Mouse (Mus musculus) R1 (cell line): ENCODE results near the gene Tmem231.

Source experiments
- DNase-seq: peaks from one replicate; pipeline ENCODE4 v3.0.0-alpha.2; 2018; ENCODE audit warnings: low read depth, low spot score

The Tmem231 gene

GRCm38 (mm10) chr8:111933348-111934076, at the start of gene Tmem231:
Tmem231 (minus strand) TSS chr8:111933881.
- peak; percentile 99 for DNase-seq

- peak; percentile 70 for DNase-seq
Measured at GRCm38 (mm10) chr8:111982116-111982515, 48.4 kb upstream of the Tmem231 start.

- DNase-seq: no peak
Measured at GRCm38 (mm10) chr8:111978147-111978546, 44.5 kb upstream of the Tmem231 start.

GRCm38 (mm10) chr8:111976326-111976725, 42.6 kb upstream of the Tmem231 start:
- peak; percentile 54 for DNase-seq

- DNase-seq: no peak
Measured at GRCm38 (mm10) chr8:111975706-111976105, 42.0 kb upstream of the Tmem231 start.

GRCm38 (mm10) chr8:111974138-111974537, 40.5 kb upstream of the Tmem231 start:
- peak; percentile 53 for DNase-seq

GRCm38 (mm10) chr8:111968991-111969390, 35.3 kb upstream of the Tmem231 start:
- peak; percentile 82 for DNase-seq

GRCm38 (mm10) chr8:111968541-111968940, 34.9 kb upstream of the Tmem231 start:
- DNase-seq: peak; percentile 70

- peak; percentile 79 for DNase-seq
Measured at GRCm38 (mm10) chr8:111967246-111967870, 33.7 kb upstream of the Tmem231 start.

- DNase-seq: peak; percentile 70
Measured at GRCm38 (mm10) chr8:111964849-111965561, 31.3 kb upstream of the Tmem231 start.

GRCm38 (mm10) chr8:111964351-111964750, 30.7 kb upstream of the Tmem231 start:
- no peak for DNase-seq

GRCm38 (mm10) chr8:111963546-111963945, 29.9 kb upstream of the Tmem231 start:
- DNase-seq: peak; percentile 91

GRCm38 (mm10) chr8:111963091-111963490, 29.4 kb upstream of the Tmem231 start:
- no peak for DNase-seq

- DNase-seq: no peak
Measured at GRCm38 (mm10) chr8:111962589-111962988, 28.9 kb upstream of the Tmem231 start.

- peak; percentile 65 for DNase-seq
Measured at GRCm38 (mm10) chr8:111961330-111961729, 27.6 kb upstream of the Tmem231 start.

GRCm38 (mm10) chr8:111960591-111961321, 27.1 kb upstream of the Tmem231 start:
- peak; percentile 58 for DNase-seq

- DNase-seq: no peak
Measured at GRCm38 (mm10) chr8:111957231-111957630, 23.6 kb upstream of the Tmem231 start.

GRCm38 (mm10) chr8:111955879-111956278, 22.2 kb upstream of the Tmem231 start:
- no peak for DNase-seq

- DNase-seq: peak; percentile 64
Measured at GRCm38 (mm10) chr8:111954844-111955594, 21.3 kb upstream of the Tmem231 start.

GRCm38 (mm10) chr8:111951936-111952335, 18.3 kb upstream of the Tmem231 start:
- no peak for DNase-seq

GRCm38 (mm10) chr8:111951317-111951716, 17.6 kb upstream of the Tmem231 start:
- DNase-seq: peak; percentile 57
